Mouse (Mus musculus): ENCODE results near the gene Tmprss6.

DNA sequence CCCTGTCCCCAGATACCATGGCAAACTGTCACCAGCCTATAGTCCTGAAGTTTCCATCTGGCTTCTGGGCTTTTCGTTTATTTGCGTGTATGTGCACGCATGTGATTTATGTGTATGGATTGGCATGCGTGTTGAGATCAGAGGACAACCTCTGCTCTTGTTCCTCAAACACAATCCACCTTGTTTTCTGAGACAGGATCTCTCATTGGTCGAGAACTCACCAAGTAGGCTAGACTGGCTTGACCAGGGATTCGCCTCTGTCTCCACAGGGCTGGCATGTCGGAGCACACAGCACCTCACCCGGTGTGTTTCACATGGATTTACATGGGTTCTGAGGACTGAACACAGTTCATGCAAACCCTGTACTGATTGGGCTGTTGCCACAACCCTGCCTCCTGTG is 54.3 kb downstream of the Tmprss6 start:
- TF ChIP-seq CTCF (IDR thresholded peaks at IDR 0.05; ENCODE audit: borderline replicate concordance, control insufficient read depth, extremely low read depth, insufficient read depth, low read length, poor library complexity), result no peak
- no peak for TF ChIP-seq POLR2A (IDR thresholded peaks at IDR 0.05; ENCODE audit: control insufficient read depth, extremely low read depth, insufficient read depth, low read length, poor library complexity)
